Mouse (Mus musculus) spleen, adult 18-20 months (tissue): ENCODE data around the gene Msh5.
A peak's percentile ranks its signal among the peaks of the same experiment; 100 is the strongest.
"Not testable (repeated sequence)": the region's sequence is repeated elsewhere in the genome, so short reads cannot be mapped to it uniquely, and the experiment has no call there.

Experiments used
- DNase-seq, 2 experiments: peaks; one replicate each; pipeline ENCODE4 v3.0.0; 2022; ENCODE audit warnings: mixed read lengths in 2 of 2

The Msh5 gene

DNA sequence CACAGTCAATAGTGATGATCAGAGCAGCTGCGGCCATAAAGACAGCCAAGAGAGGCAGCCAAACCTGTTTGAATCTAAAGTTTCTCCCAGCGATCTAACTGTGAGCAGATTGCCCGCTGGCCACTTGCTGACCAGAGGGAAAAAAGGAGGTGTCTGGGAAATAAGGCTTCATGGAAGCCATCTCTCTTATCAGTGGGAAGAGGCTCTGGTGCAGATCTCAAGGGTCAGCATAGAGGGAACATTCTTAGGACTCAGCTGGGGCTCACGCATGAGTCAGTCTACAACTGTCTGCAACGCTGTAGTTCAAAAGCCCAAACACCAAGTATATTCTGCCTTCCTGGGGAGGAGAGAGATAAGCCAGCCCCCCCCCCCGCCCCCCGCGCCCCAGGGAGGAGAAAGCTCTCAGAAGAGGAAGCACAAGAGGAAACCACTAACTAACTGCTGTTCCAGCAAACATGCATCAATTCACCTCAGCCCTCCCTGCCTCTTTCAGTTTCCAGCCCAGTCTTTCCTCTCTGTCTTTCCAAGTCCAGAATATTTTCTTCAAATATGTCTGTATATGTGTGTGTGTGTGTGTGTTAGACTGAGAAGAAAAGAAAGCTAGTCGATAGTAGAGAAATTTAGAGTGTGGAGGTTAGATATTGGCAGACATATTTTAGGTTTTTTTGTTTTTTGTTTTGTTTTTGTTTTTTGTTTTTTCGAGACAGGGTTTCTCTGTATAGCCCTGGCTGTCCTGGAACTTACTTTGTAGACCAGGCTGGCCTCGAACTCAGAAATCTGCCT lies 1.8 kb upstream of the Msh5 start:
- no peak for DNase-seq

DNA sequence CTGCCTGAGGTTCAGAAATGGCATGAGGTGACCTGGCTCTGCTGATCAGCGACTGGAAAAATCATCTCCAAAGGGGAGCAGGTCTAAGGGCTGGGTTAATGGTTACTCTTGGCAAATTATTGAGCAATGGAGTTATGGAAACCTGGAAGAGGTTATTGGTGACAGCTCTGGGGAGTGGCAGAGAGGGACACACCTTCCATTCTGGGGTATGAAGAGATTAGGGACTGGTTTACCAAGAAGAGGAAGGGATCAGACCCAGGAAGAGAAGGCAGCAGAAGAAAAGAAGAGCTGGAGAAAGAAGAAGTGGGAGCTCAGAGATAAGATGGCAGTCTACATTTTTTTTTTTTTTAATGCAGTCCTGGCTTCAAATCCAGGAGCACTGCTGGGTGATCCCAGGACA lies 1.1 kb upstream of the Msh5 start:
- DNase-seq: no peak

DNA sequence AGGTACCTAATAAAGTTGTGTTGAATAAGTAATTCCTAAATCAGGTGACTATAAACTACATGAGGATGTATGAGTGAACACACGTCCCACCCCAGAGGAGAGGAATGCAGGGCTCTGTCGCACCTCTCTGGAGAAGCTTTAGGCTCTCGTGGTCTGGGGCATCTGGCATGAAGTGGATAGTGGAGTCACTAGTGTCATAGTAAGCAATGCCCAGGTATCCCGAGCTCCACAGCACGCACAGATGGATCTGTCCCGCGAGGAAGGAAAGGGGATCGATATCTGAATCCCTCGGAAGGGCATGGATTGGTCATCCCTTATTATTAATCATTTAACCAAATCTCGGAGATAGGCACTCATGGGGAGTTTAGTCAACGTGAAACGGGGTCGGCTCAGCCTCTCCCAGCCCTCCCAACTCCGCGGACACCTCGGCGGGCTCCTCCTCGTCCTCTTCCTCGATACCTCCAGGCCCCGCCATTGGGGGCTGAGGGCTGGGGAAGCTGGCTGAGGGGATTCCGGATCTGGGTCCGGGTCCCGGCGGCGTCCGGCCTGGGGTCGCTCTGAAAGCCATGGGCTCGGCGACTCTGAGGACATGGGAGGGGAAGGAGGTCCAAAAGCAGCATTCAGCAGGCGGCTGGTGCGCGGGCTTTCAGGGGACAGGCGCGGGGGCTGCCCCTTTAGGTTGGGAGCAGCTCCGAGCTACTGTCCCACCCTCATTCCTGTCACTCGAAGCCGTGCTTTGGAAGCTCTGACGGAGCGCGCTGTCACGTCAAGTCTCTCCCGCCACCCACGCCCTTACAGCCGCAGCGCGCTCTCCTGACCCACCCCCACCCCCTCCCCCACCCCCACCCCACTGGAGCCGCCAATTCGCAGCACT lies 501 bp downstream of the Msh5 start:
- peak in 1 of 2 experiments; percentile 32 for DNase-seq

DNA sequence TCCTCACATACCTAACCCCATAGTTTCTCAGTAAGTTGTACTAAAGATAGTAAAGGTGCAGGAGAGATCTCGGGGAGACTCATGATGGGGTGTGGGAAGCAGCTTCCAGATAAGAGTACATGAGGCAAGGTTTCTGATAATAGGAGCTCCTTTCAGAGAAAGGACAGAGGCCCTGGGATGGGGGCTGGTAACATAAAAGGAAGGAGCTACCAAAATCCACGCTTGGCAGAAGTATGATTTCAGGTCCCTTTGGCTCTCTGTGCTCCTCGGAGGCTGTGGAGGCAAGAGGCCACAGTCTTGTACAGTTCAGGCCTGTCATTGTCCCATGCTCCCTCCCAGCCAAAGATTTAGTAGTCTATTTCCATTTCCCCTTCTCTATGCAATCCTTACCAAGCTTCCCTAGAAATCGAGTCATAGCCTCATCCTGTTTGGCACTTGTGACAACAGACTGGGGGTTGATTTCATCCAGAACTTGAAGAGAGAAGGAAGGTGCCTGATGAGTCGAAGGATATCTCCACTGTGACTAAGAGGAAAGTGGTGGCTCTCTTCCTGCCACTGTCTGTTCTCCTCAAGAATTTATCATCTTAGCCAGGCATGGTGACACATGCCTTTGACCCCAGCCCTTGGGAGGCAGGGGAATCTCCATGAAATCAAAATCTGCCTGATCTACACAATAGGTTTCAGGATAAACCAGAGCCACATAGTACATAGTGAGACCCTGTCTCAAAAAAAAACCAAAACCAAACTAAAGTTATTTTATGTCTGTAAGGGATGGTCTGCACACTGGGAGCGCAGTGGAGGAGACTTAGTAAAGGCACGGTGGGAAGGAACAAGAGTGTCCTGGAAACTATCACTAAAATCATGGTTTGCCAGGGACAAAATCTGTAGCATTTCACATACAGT lies 1.4 kb downstream of the Msh5 start:
- no peak for DNase-seq

- DNase-seq: no peak
These were observed 2.8 kb downstream of the Msh5 start for GRCm38 (mm10) chr17:35043794-35044193.

DNA sequence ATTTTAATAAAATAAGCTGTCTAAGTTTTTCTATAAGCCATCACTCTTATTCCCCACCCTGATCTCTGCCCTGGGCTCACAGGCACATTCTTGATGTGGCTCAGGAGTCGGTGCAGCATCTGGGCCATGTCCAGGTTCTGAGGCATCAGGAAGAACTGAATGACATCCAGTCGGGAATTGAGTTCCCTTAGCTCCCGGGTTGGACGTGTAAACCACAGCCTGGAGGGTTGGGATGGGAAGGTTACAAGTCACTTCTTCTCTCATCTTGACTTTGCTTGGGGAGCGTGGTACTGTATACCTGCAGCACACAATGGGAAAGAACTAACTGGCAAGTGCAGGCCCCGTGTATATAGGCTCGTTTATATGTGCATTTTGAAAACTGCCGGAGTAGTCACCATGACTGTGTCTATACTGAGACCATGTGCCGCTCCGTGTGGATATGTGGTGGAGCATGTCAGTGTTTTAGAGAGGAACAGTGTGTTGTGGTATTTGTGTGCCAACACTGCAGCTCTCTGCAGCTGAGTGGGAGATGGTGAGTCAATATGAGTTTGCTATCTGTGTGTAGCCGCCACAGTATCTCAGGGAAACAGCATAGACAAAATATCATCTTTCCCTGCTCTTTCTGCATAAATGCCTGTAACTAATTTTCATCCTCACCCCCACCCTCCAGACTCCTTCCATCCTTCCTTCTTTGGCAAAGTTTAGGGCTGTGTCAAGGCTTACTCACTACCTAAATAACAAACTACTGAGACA lies 7.2 kb downstream of the Msh5 start:
- DNase-seq: no peak

GRCm38 (mm10) chr17:35034896-35035295 lies 11.6 kb downstream of the Msh5 start:
- no peak for DNase-seq

GRCm38 (mm10) chr17:35033703-35034102 lies 12.8 kb downstream of the Msh5 start:
- DNase-seq: not testable (repeated sequence)

DNA sequence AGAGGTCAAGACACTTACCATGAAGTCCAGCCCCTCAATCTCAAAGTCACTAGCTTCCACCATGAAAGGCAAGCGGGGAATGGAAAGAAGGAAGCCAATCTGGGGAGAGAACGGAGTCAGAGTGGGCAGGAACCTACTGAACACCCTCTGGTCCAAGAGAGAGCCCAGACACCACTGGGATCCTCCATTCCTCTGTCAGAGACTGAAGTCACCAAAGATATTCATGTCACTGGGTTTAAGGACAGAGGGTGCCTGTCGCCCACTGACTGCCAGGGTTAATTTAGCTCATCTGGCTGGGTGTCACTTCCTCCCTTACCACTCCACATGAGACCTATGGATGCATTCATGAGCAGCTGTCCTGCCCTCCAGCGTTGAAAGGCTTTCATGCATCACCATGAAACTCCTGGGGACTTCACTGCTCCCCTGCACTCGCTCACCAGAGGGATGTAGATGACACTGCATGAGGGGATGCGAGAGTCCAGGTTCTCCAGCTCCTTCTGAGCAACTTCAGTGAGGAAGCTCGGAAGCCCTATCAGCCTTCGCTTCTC lies 14.1 kb downstream of the Msh5 start:
- DNase-seq: no peak

DNA sequence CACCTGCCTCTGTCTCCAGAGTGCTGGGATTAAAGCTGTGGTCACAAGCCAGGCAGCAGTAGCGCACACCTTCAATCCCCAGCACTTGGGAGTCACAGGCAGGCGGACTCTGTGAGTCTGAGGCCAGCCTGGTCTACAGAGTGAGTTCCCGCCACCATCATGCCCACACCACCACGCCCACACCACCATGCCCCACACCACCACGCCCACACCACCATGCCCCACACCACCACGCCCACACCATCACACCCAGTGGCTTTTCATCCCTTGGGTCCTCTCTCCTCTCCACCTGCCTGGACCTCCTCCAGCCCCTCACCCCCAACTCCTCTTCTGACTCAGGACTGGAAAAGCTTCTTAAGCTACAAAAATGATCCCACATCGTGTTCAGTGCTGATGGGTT lies 14.7 kb downstream of the Msh5 start:
- DNase-seq: no peak

DNA sequence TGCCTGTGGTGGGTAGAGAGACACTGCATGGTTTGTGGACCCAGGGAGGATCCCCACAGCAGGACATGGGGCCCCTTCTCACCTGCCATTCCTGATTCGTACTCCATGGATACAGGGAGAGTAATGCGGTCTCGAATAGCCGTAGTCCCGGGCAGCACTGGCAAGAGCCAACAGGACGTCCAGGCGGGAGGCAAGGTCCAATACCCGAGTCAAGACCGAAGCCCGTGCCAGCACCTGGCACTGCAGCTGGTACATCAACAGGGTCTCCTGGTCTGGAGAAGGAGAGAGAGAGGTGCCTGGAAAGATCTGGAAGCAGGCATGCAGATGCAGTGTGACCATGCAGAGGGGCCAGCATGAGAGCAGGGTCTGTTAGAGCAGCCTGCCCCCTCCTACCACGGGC lies 15.3 kb downstream of the Msh5 start:
- DNase-seq: no peak

- peak in 1 of 2 experiments; percentile 50 for DNase-seq
These were observed 16.6 kb downstream of the Msh5 start for GRCm38 (mm10) chr17:35029691-35030532.

GRCm38 (mm10) chr17:35028315-35028714 lies 18.2 kb downstream of the Msh5 start:
- DNase-seq: no peak

- no peak for DNase-seq
These were observed 19.1 kb downstream of the Msh5 start, which contains the start of gene Sapcd1 for GRCm38 (mm10) chr17:35027277-35028068. Sapcd1 (minus strand) TSS chr17:35028016.

DNA sequence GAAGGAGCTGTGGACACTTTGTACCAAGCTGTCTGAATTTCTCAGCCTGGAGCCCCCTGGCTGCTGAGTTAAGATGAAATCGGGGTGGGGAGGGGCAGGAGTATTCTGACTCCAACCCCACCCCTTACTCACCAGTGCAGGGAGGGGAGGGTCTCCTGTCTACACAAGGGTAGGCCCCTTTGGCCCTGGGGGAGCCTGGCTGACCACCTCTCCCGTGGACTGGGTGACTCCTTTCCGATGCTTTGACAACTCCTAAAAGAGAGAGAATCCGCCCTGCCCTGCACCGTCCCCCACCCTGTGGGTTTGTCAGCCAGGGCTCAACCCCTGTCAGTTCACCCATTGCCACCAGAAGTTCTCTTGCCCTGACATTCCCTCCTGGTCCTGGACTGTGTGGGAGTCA lies 20.3 kb downstream of the Msh5 start:
- no peak for DNase-seq

DNA sequence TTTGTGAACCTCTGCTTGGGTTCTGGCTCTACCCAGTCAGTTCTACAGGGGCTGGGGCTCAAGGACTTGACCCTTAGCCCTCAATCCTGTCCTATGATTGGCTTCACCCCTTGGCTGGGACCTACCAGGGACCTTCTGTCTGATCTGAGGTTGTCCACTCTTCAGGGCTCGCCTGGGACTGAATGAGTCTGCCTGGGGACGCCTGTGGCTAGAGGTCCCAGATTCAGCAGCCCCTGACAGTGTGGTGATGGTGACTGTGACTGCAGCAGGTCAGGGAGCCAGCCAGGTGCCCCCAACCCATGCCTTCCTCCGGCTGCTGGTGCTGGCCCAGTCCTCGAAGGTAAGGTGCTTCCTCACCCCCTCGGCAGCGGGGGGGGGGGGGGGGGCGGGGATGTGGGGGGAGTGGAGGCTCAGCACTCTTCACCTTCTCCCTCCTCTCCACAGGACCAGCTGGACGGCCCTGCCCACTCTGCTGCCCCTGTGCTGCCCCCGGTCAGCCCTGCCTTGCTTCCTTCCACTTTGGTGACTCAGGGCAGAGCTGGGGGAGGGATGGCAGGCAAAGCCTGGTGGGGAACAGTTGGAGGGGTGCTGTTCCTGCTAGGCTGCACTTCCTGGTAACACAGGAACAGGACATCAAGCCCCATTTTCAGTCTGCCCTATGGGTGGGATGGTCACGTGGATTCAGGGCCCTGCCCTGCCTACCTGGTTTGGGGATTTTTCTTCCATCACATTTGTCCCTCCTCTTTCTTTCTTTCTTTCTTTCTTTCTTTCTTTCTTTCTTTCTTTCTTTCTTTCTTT lies 21.7 kb downstream of the Msh5 start:
- no peak for DNase-seq

DNA sequence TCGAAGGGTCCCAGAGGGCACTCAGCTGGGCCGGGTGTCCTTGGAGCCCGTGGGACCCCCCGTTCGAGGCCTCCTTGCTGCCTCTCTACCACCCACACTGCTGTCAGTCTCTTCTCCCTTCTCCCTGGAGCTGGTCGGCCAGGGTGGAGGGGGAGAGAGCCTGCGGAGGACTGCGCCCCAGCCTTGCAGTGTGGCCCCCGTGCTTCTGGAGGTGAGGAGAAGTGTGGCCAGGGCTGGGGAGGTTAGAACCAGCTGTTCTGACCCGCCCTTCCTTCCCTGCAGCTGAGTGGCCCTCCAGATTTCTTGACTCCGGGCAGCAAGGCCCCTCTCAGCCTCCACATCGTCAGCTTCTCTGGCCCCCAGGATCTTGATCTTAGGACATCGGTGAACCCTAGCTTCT lies 22.3 kb downstream of the Msh5 start:
- DNase-seq: no peak

- no peak for DNase-seq
These were observed 22.8 kb downstream of the Msh5 start for GRCm38 (mm10) chr17:35023756-35024155.

GRCm38 (mm10) chr17:35023221-35023620 lies 23.3 kb downstream of the Msh5 start:
- no peak for DNase-seq
